Mouse (Mus musculus) left cerebral cortex, adult 9 months (tissue): ENCODE measurements at regions not wholly inside any gene's neighbourhood (a gene's known extent, or its start where the extent isn't known, plus 50 kb on each side); places are given as distances from the start of the nearest gene placed in this dataset.

Source experiments
- DNase-seq, 2 experiments: peaks; one replicate each; pipeline ENCODE4 v3.0.0; 2022; ENCODE audit warnings: low spot score in 2 of 2

GRCm38 (mm10) chr11:57904216-57904615 lies 71.6 kb upstream of the Hand1 start:
- no peak for DNase-seq

- DNase-seq, result no peak
These were observed 66.7 kb upstream of the Hand1 start for GRCm38 (mm10) chr11:57899335-57899734.

GRCm38 (mm10) chr11:57895497-57895896 lies 62.9 kb upstream of the Hand1 start:
- DNase-seq, result no peak

DNA sequence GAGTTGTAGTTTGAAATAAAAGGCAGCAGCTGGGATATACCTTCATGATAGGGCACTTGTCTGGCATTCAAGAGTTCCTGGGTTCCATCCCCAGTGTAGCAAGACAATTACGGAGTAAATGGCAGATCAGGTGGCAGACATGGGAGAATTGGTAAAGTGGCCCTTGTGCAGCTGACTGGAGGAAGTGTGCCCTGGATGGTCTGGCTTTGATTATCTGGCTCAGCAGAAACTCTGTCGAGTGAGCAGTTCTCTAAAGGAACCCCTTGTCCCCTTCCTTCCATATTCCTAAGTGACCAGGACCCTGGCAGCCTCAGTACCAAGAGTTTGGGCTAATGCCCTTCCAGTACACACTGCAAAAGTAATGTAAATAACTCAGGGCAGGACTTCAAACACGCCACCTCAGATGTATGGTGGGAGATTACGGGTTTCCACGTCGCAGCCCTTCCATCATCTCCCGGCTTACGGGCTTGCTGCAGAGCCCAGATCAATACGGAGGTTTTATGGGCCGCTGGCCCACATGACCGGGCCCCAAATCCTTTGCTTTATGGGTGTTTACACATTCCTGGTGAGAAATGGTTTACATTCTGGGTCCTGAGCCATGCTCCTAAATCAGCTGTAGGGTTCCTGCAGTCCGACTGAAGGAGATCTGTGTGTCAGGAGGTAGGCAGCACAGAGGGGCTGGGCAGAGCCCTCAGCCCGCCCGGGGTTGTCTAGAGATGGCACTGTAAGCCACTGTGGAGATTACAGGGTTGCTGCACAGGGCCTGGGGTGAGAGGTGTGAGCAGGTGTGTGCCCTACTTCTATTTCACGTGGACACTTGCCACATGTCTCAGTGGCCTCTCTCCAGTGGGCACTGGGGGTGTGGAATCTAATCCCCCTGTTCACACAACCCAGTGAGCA lies 50.4 kb upstream of the Hand1 start:
- no peak for DNase-seq
